Mouse (Mus musculus) lung, embryonic 16.5 days (tissue): ENCODE measurements around the gene Rab11a. TPM values are rescaled to one million over a fixed set of nuclear protein-coding genes. Genes with fewer than 3 reads are reported as not detected.

Source experiments
- microRNA-seq: library from miRNA; unstranded; fragments of <30 nt; microRNA quantifications from one replicate; pipeline ENCODE4, GENCODE M21; 2016
- polyA plus RNA-seq: library from polyadenylated mRNA; unstranded; fragments of >200 nt; fragmentation: Nextera tagmentation; extraction: Ambion mirVana; gene quantifications from 2 replicates; pipeline ENCODE4 v1.2.1, GENCODE M21; 2015

The Rab11a gene
- polyA plus RNA-seq, 1 experiment from 2014 or later = 360 TPM

Small RNA genes within 50 kb of the gene (microRNA-seq; reads per million reads assigned to microRNA genes)
- gene Gm47308 = not detected

Other genes with a start within 250 kb of the Rab11a start
- 8.8 and 9.0 TPM in 2 replicates for gene Dennd4a, start 73.6 kb upstream of the Rab11a start, polyA plus RNA-seq
- 0.06 and 0.08 TPM in 2 replicates for gene Slc24a1, start 213.8 kb upstream of the Rab11a start, polyA plus RNA-seq
- 53.2 and 55.8 TPM in 2 replicates for gene Ints14, start 223.1 kb upstream of the Rab11a start, polyA plus RNA-seq